In the genomic region with DNA sequence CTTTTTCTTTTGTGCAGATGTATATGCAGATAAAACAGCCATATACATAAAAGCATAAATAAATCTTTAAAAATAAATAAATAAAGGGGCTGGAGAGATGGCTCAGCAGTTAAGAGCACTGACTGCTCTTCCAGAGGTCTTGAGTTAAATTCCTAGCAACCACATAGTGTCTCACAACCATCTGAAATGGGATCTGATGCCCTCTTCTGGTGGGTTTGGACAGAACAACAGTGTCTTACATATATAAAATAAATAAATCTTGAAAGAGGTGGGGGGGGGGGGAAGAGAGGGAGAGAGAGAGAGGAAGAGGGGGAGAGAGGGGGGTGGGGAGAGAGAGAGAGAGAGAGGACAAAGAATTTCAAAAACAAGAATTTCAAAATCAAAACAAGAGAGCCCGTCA, we compare ENCODE assay signal across 15 mouse cellular contexts.
"Had no signal": no experiment of that assay in that cellular context is flagged by ENCODE, and none has a peak within 500 bp of the region (broad histone marks: within the 10 kb centered on the region; RNA-seq: fewer than 3 reads in every experiment).

No protein-coding gene starts in this region.

- H3K4me2 ChIP-seq: liver, embryonic 15.5 days; lung, embryonic 14.5 days; midbrain, embryonic 11.5 days; midbrain, embryonic 13.5 days; midbrain, embryonic 15.5 days; neural tube, embryonic 12.5 days had no signal

- ATAC-seq: liver, postnatal 0 days; midbrain, embryonic 13.5 days; midbrain, embryonic 15.5 days had no signal

- H3K36me3 ChIP-seq: liver, embryonic 15.5 days; midbrain, embryonic 13.5 days; midbrain, embryonic 15.5 days; neural tube, embryonic 12.5 days had no signal

- H3K9me3 ChIP-seq: midbrain, embryonic 13.5 days; midbrain, embryonic 15.5 days had no signal

- H3K27ac ChIP-seq: liver, embryonic 15.5 days; macrophage; midbrain, embryonic 13.5 days; midbrain, embryonic 15.5 days; neural tube, embryonic 12.5 days had no signal

- H3K4me3 ChIP-seq: liver, embryonic 15.5 days; megakaryocyte, embryonic 14.5 days; midbrain, embryonic 13.5 days; midbrain, embryonic 15.5 days; neural tube, embryonic 12.5 days had no signal

- DNase-seq: liver, postnatal 0 days; lung, embryonic 14.5 days; lung, postnatal 10 days; lung, postnatal 36 days; right cerebral cortex, postnatal 14 days; thymus, adult 18-20 months; thymus, postnatal 14 days; thymus, postnatal 36 days had no signal

- H3K9ac ChIP-seq: liver, embryonic 15.5 days; liver, postnatal 0 days; lung, embryonic 14.5 days; midbrain, embryonic 13.5 days; midbrain, embryonic 15.5 days; neural tube, embryonic 12.5 days had no signal

- H3K27me3 ChIP-seq: liver, embryonic 15.5 days; megakaryocyte, embryonic 14.5 days; midbrain, embryonic 13.5 days; midbrain, embryonic 15.5 days; neural tube, embryonic 12.5 days had no signal

- H3K4me1 ChIP-seq: liver, embryonic 15.5 days; megakaryocyte, embryonic 14.5 days; midbrain, embryonic 13.5 days; midbrain, embryonic 15.5 days; neural tube, embryonic 12.5 days had no signal
